In the genomic region with DNA sequence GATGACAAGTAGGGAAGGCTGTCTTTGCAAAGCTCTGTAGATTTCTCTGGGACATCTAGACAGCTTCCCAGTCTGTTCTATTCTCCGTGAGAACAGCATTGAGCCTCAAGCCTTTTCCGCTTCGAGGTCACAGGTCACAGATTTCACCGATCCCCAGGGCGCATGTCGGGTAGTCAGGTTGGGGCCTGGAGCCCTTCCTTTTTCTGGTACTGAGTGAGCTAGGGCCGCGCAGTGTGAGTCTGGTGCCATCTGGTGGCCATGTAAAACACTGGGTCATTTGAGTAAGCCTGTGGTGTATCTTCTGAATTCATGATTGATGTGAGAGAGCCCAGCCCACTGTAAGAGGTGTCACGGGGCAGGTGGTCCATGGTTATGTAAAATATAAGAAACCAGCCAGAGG, we compare ENCODE assay signal across 8 mouse cellular contexts. TPM values are rescaled to one million over a fixed set of nuclear protein-coding genes. Genes with fewer than 3 reads are reported as not detected.
DNase-seq lines count a peak whose midpoint lies in the region; ATAC-seq and TF ChIP-seq lines count a peak whose summit lies in the region.

No protein-coding gene starts in this region.

- no peak overlapping the region for H3K9ac ChIP-seq in midbrain, embryonic 16.5 days (ENCODE audit: low read depth, low read length)
- H3K9ac ChIP-seq in kidney, embryonic 14.5 days (ENCODE audit: low read depth, low read length), result no peak overlapping the region
- H3K9ac ChIP-seq in limb, embryonic 14.5 days (ENCODE audit: low read depth, low read length, severe bottlenecking), result no peak overlapping the region
- H3K9ac ChIP-seq in stomach, postnatal 0 days (ENCODE audit: low read length), result no peak overlapping the region

- H3K4me3 ChIP-seq in midbrain, embryonic 10.5 days, result no peak overlapping the region
- H3K4me3 ChIP-seq in midbrain, embryonic 16.5 days (ENCODE audit: low read depth, low read length), result no peak overlapping the region
- H3K4me3 ChIP-seq in kidney, embryonic 14.5 days (ENCODE audit: low read length), result no peak overlapping the region
- H3K4me3 ChIP-seq in limb, embryonic 14.5 days (replicated peaks; ENCODE audit: low read length), result no peak overlapping the region
- no peak overlapping the region for H3K4me3 ChIP-seq in stomach, postnatal 0 days (ENCODE audit: low read depth, low read length)

- no peak for TF ChIP-seq EP300 in stomach, postnatal 0 days (optimal IDR thresholded peaks at IDR 0.05)

- peak; percentile 42 for DNase-seq in midbrain, embryonic 10.5 days (ENCODE audit: low spot score)
- peak; percentile 79 to 85 for DNase-seq in cerebellum, postnatal 14 days
- DNase-seq in gastrocnemius, postnatal 14 days, result peak; percentile 72
- peak; percentile 58 for DNase-seq in limb, embryonic 14.5 days (ENCODE audit: low spot score)
- peak; percentile 81 to 92 for DNase-seq in natural killer cell, adult 2 months (ENCODE audit: low spot score in 2 of 2)
- DNase-seq in stomach, postnatal 0 days (ENCODE audit: low spot score), result peak; percentile 67

- peak; percentile 95 for TF ChIP-seq CTCF in stomach, postnatal 0 days (IDR thresholded peaks at IDR 0.05; ENCODE audit: low read depth)

- 61% methylated on average over 9 of the region's 9 CpGs for WGBS in midbrain, embryonic 10.5 days
- WGBS in midbrain, embryonic 16.5 days, result 45% methylated on average over 9 of the region's 9 CpGs
- WGBS in kidney, embryonic 14.5 days, result 41% methylated on average over 9 of the region's 9 CpGs
- 50% methylated on average over 9 of the region's 9 CpGs for WGBS in limb, embryonic 14.5 days
- 42% methylated on average over 9 of the region's 9 CpGs for WGBS in stomach, postnatal 0 days

- H3K27me3 ChIP-seq in midbrain, embryonic 10.5 days (ENCODE audit: low read depth, poor library complexity, severe bottlenecking), result no peaks in the 10 kb centered on the region
- no peaks in the 10 kb centered on the region for H3K27me3 ChIP-seq in midbrain, embryonic 16.5 days (ENCODE audit: control insufficient read depth, insufficient read depth, low read depth, low read length)
- H3K27me3 ChIP-seq in kidney, embryonic 14.5 days (ENCODE audit: control insufficient read depth, insufficient read depth, low read length), result no peaks in the 10 kb centered on the region; the same call in 1 of the 2 replicates
- no peaks in the 10 kb centered on the region for H3K27me3 ChIP-seq in limb, embryonic 14.5 days (ENCODE audit: control insufficient read depth, insufficient read depth, low read length)
- no peaks in the 10 kb centered on the region for H3K27me3 ChIP-seq in stomach, postnatal 0 days (ENCODE audit: control insufficient read depth, insufficient read depth, low read length)

- H3K36me3 ChIP-seq in midbrain, embryonic 10.5 days, result no peaks in the 10 kb centered on the region
- no peaks in the 10 kb centered on the region for H3K36me3 ChIP-seq in midbrain, embryonic 16.5 days (ENCODE audit: control insufficient read depth, insufficient read depth, low read length)
- no peaks in the 10 kb centered on the region for H3K36me3 ChIP-seq in kidney, embryonic 14.5 days (ENCODE audit: control insufficient read depth, insufficient read depth, low read length)
- H3K36me3 ChIP-seq in limb, embryonic 14.5 days (ENCODE audit: control insufficient read depth, insufficient read depth, low read length), result no peaks in the 10 kb centered on the region
- no peaks in the 10 kb centered on the region for H3K36me3 ChIP-seq in stomach, postnatal 0 days (ENCODE audit: control insufficient read depth, insufficient read depth, low read length)

- no peaks in the 10 kb centered on the region for H3K4me1 ChIP-seq in midbrain, embryonic 10.5 days
- no peaks in the 10 kb centered on the region for H3K4me1 ChIP-seq in midbrain, embryonic 16.5 days (ENCODE audit: control insufficient read depth, insufficient read depth, low read length)
- H3K4me1 ChIP-seq in kidney, embryonic 14.5 days (ENCODE audit: control insufficient read depth, insufficient read depth, low read length), result no peaks in the 10 kb centered on the region
- H3K4me1 ChIP-seq in limb, embryonic 14.5 days (ENCODE audit: control insufficient read depth, insufficient read depth, low read length), result no peaks in the 10 kb centered on the region
- no peaks in the 10 kb centered on the region for H3K4me1 ChIP-seq in stomach, postnatal 0 days (replicated peaks; ENCODE audit: control insufficient read depth, insufficient read depth)

- H3K4me2 ChIP-seq in midbrain, embryonic 16.5 days (ENCODE audit: low read length), result no peak overlapping the region
- no peak overlapping the region for H3K4me2 ChIP-seq in kidney, embryonic 14.5 days (replicated peaks; ENCODE audit: low read depth, low read length)
- H3K4me2 ChIP-seq in limb, embryonic 14.5 days (replicated peaks; ENCODE audit: low read depth, low read length, severe bottlenecking), result no peak overlapping the region
- no peak overlapping the region for H3K4me2 ChIP-seq in stomach, postnatal 0 days (replicated peaks; ENCODE audit: low read depth)

- intact Hi-C loops in gastrocnemius, postnatal 14 days (cut with DNase I; ENCODE audit: low total_unique reads), result loop anchor here (5.0 kb wide), 1 partner anchor 63 kb away; no protein-coding TSS in a partner anchor

- TF ChIP-seq POLR2A in limb, embryonic 14.5 days (IDR thresholded peaks at IDR 0.05; ENCODE audit: borderline replicate concordance, extremely low read depth, insufficient read depth, insufficient read length), result no peak

- no peak for ATAC-seq in midbrain, embryonic 16.5 days
- ATAC-seq in kidney, embryonic 14.5 days (ENCODE audit: low FRiP score, low TSS enrichment), result peak; percentile 73
- no peak for ATAC-seq in limb, embryonic 14.5 days (ENCODE audit: low FRiP score, low read depth)
- ATAC-seq in stomach, postnatal 0 days (ENCODE audit: low FRiP score, low TSS enrichment), result peak; percentile 84

- no peak overlapping the region for H3K27ac ChIP-seq in midbrain, embryonic 10.5 days (replicated peaks)
- no peak overlapping the region for H3K27ac ChIP-seq in midbrain, embryonic 16.5 days (ENCODE audit: low read length)
- no peak overlapping the region for H3K27ac ChIP-seq in kidney, embryonic 14.5 days (ENCODE audit: low read depth, low read length)
- H3K27ac ChIP-seq in limb, embryonic 14.5 days (replicated peaks; ENCODE audit: low read depth, low read length), result no peak overlapping the region
- H3K27ac ChIP-seq in stomach, postnatal 0 days (replicated peaks), result no peak overlapping the region

- H3K9me3 ChIP-seq in midbrain, embryonic 10.5 days (replicated peaks), result no peaks in the 10 kb centered on the region
- no peaks in the 10 kb centered on the region for H3K9me3 ChIP-seq in midbrain, embryonic 16.5 days (replicated peaks; ENCODE audit: control insufficient read depth, low read length, poor library complexity, severe bottlenecking)
- no peaks in the 10 kb centered on the region for H3K9me3 ChIP-seq in kidney, embryonic 14.5 days (ENCODE audit: control insufficient read depth, low read length)
- H3K9me3 ChIP-seq in limb, embryonic 14.5 days (ENCODE audit: control insufficient read depth, low read length), result no peaks in the 10 kb centered on the region
- no peaks in the 10 kb centered on the region for H3K9me3 ChIP-seq in stomach, postnatal 0 days (ENCODE audit: control insufficient read depth, low read length)

RNA-seq across cellular contexts. Expression of gene H2-Ob, which starts 3.8 kb away (rescaled TPM):
- polyA plus RNA-seq in midbrain, embryonic 10.5 days (2016; fragmentation: Nextera tagmentation; extraction: Ambion mirVana), result not detected in 2 replicates
- polyA plus RNA-seq in midbrain, embryonic 16.5 days (2015; fragmentation: Nextera tagmentation; extraction: Ambion mirVana), result 0.40 TPM in 1 of 2 replicates, not detected in the other
- under 1 TPM in 1 of 2 experiments, not detected in 1; 0.13 TPM for total RNA-seq in gastrocnemius, postnatal 14 days (2021)
- not detected in 2 replicates for polyA plus RNA-seq in kidney, embryonic 14.5 days (2014; fragmentation: Nextera tagmentation; extraction: Ambion mirVana)
- polyA plus RNA-seq in limb, embryonic 14.5 days (2012; rRNA removed), result 0.06 and 0.23 TPM in 2 replicates
- polyA plus RNA-seq in limb, embryonic 14.5 days (2014; fragmentation: Nextera tagmentation; extraction: Ambion mirVana), result 0.11 TPM in 1 of 2 replicates, not detected in the other
- 0.13 and 0.16 TPM in 2 replicates for polyA plus RNA-seq in stomach, postnatal 0 days (2015; fragmentation: Nextera tagmentation; extraction: Ambion mirVana)

RNA-seq across cellular contexts. Expression of gene H2-Ab1, which starts 22.6 kb away (rescaled TPM):
- polyA plus RNA-seq in midbrain, embryonic 10.5 days (2016; fragmentation: Nextera tagmentation; extraction: Ambion mirVana), result 8.3 and 11.1 TPM in 2 replicates
- polyA plus RNA-seq in midbrain, embryonic 16.5 days (2015; fragmentation: Nextera tagmentation; extraction: Ambion mirVana), result 1.1 TPM in 2 replicates
- total RNA-seq in gastrocnemius, postnatal 14 days (2021), result 1 to 10 TPM; 2.8 to 3.1 TPM
- 21.7 and 22.9 TPM in 2 replicates for polyA plus RNA-seq in kidney, embryonic 14.5 days (2014; fragmentation: Nextera tagmentation; extraction: Ambion mirVana)
- polyA plus RNA-seq in limb, embryonic 14.5 days (2012; rRNA removed), result 4.8 and 5.6 TPM in 2 replicates
- polyA plus RNA-seq in limb, embryonic 14.5 days (2014; fragmentation: Nextera tagmentation; extraction: Ambion mirVana), result 7.6 and 8.0 TPM in 2 replicates
- polyA plus RNA-seq in stomach, postnatal 0 days (2015; fragmentation: Nextera tagmentation; extraction: Ambion mirVana), result 19.3 and 20.1 TPM in 2 replicates

RNA-seq across cellular contexts. Expression of gene Tap2, which starts 31.6 kb away (rescaled TPM):
- polyA plus RNA-seq in midbrain, embryonic 10.5 days (2016; fragmentation: Nextera tagmentation; extraction: Ambion mirVana), result 0.53 and 0.63 TPM in 2 replicates
- polyA plus RNA-seq in midbrain, embryonic 16.5 days (2015; fragmentation: Nextera tagmentation; extraction: Ambion mirVana), result 1.5 and 2.3 TPM in 2 replicates
- total RNA-seq in gastrocnemius, postnatal 14 days (2021), result 1 to 10 TPM; 4.7 to 5.3 TPM
- polyA plus RNA-seq in kidney, embryonic 14.5 days (2014; fragmentation: Nextera tagmentation; extraction: Ambion mirVana), result 1.2 and 1.8 TPM in 2 replicates
- 2.9 and 3.0 TPM in 2 replicates for polyA plus RNA-seq in limb, embryonic 14.5 days (2012; rRNA removed)
- polyA plus RNA-seq in limb, embryonic 14.5 days (2014; fragmentation: Nextera tagmentation; extraction: Ambion mirVana), result 2.3 and 2.4 TPM in 2 replicates
- 5.8 and 5.9 TPM in 2 replicates for polyA plus RNA-seq in stomach, postnatal 0 days (2015; fragmentation: Nextera tagmentation; extraction: Ambion mirVana)

RNA-seq across cellular contexts. Expression of gene Psmb8, which starts 37.4 kb away (rescaled TPM):
- polyA plus RNA-seq in midbrain, embryonic 10.5 days (2016; fragmentation: Nextera tagmentation; extraction: Ambion mirVana), result 1.4 and 3.0 TPM in 2 replicates
- 2.2 and 2.8 TPM in 2 replicates for polyA plus RNA-seq in midbrain, embryonic 16.5 days (2015; fragmentation: Nextera tagmentation; extraction: Ambion mirVana)
- total RNA-seq in gastrocnemius, postnatal 14 days (2021), result 1 to 10 TPM; 2.9 to 3.4 TPM
- 4.3 and 4.8 TPM in 2 replicates for polyA plus RNA-seq in kidney, embryonic 14.5 days (2014; fragmentation: Nextera tagmentation; extraction: Ambion mirVana)
- 6.8 and 7.3 TPM in 2 replicates for polyA plus RNA-seq in limb, embryonic 14.5 days (2012; rRNA removed)
- polyA plus RNA-seq in limb, embryonic 14.5 days (2014; fragmentation: Nextera tagmentation; extraction: Ambion mirVana), result 9.2 and 9.4 TPM in 2 replicates
- polyA plus RNA-seq in stomach, postnatal 0 days (2015; fragmentation: Nextera tagmentation; extraction: Ambion mirVana), result 15.5 and 16.2 TPM in 2 replicates

RNA-seq across cellular contexts. Expression of gene Psmb9, which starts 47.4 kb away (rescaled TPM):
- polyA plus RNA-seq in midbrain, embryonic 10.5 days (2016; fragmentation: Nextera tagmentation; extraction: Ambion mirVana), result 0.49 and 0.52 TPM in 2 replicates
- polyA plus RNA-seq in midbrain, embryonic 16.5 days (2015; fragmentation: Nextera tagmentation; extraction: Ambion mirVana), result 1.1 and 1.7 TPM in 2 replicates
- 1 to 10 TPM; 1.8 to 2.0 TPM for total RNA-seq in gastrocnemius, postnatal 14 days (2021)
- polyA plus RNA-seq in kidney, embryonic 14.5 days (2014; fragmentation: Nextera tagmentation; extraction: Ambion mirVana), result 2.1 and 3.4 TPM in 2 replicates
- polyA plus RNA-seq in limb, embryonic 14.5 days (2012; rRNA removed), result 2.2 and 3.7 TPM in 2 replicates
- polyA plus RNA-seq in limb, embryonic 14.5 days (2014; fragmentation: Nextera tagmentation; extraction: Ambion mirVana), result 3.4 and 3.9 TPM in 2 replicates
- 11.9 and 12.8 TPM in 2 replicates for polyA plus RNA-seq in stomach, postnatal 0 days (2015; fragmentation: Nextera tagmentation; extraction: Ambion mirVana)

Comparison
In these comparisons a context has a peak if more than half of its experiments do, and no peak if none do; other contexts are left out.
1. ATAC-seq: peak in kidney, embryonic 14.5 days (single experiment) and stomach, postnatal 0 days (single experiment); none in midbrain, embryonic 16.5 days (single experiment) and limb, embryonic 14.5 days (single experiment).
2. Peak in every context shown above with its lines, with median percentiles within 50 percentile points of each other: DNase-seq.